Mouse (Mus musculus): ENCODE data around the gene Itsn1. TPM values are rescaled to one million over a fixed set of nuclear protein-coding genes. Genes with fewer than 3 reads are reported as not detected.

The Itsn1 gene
- total RNA-seq, 4 experiments from 2014 or later, result 50.2 to 64.1 (median 53.3) TPM

DNA sequence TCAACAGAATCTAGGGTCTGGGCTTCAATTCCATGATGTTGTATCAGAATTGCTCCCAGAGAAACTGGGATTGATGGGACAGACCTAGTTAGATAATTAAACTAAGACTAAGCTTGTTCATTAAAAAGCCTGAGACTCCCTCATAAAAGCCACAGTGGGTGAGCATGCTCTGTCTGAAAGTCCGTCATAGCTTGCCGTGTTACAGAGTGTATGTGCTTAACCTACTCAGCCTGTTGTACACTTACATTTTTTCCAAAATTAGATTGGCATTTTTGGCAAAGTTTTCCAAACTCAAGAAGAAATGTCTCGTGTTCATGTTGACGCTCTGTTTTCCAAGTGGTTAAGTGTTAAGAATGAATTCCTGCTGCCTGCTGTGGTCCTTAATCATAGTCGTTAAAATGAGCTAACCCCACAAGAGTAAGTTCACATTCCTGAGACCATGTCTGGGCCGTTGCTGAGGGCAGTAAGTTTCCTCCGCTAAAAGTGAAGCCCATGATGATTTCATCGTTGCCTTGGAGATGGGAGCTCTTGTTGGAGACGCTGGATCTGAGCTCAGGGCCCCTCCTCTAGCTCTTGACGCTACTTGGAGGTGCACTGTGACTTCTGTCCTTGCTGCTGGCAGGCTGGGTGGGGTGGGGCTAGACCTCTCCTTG lies 117.1 kb downstream of the Itsn1 start:
- DNase-seq (ENCODE audit: low spot score), result no peak

DNA sequence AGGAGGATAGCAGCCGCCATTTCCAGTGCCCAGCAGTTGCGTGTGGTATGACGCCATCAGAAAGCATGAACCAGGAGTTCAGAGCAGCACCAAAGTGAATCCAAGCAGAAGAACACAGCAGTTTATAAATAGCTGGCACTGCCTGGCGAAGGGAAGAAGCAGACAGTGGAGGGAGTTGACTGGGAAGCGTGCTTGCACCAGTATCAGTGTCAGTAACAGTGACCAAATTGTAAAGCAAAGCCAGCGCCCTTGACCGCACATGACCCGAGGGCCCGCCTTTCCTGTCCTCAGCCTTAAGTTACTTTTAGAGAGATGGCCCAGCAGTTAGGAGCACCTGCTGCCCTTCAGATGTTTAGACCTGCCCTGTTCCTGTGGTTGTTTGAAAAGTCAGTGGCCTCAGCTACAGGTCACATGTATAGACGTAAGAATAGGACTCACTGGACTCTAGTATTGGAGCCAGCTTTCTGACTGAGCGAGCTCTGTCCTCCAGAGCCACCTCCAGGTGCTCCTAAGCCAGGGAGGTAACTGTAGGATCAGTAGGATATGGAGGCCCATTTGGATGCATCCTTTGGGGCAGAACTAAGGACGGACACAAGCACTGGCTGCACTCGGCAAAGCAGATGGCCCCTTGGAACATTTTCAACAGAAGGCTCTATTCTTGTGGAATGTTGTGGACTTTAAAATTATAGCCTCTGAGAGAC lies 118.6 kb downstream of the Itsn1 start:
- DNase-seq (ENCODE audit: low spot score), result no peak

GRCm38 (mm10) chr16:91848505-91848904 lies 119.4 kb downstream of the Itsn1 start:
- DNase-seq (ENCODE audit: low spot score), result no peak

- no peak for DNase-seq (ENCODE audit: low spot score)
Measured at GRCm38 (mm10) chr16:91848906-91849603, 120.0 kb downstream of the Itsn1 start.

- DNase-seq (ENCODE audit: low spot score), result no peak
Measured at GRCm38 (mm10) chr16:91850175-91850574, 121.1 kb downstream of the Itsn1 start.

DNA sequence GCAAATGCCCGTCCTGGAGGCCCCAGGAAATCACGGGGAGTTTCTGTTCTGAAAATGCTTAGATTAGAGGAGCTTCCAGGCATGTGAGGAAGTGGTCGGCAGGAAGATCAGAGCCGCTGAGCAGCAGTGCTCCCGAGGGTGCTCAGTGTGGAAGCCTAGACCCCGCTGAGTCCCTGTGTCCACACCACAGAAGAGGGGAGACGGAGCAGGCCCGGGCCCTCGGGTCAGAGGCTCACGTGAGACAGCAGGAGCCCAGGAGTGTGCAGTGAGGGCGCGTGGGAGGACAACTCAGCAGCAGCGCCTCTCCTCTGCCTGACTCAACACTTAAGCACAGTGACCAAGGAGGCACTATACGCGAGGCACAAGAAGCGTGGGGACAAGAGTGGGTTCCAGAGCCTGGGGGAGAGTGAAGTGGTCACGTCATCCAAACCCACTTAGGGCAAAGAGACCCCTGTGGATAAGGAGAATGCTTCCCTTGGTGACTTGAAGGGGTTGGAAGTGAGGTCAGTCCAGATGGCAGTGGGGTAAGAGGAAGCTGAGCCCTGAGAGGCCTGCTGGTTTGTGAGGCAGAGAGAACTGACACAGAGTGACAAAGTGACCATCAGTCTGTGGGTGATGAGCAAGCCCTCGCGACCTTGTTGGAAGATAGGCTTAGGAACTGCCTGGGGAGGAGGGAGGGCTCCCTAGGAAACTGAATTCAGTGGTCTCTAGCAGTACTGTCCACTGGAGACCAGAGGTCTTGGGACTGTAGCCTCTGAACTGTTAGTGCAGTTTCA lies 122.6 kb downstream of the Itsn1 start:
- DNase-seq (ENCODE audit: low spot score), result no peak

GRCm38 (mm10) chr16:91852753-91853152 lies 123.7 kb downstream of the Itsn1 start:
- no peak for DNase-seq (ENCODE audit: low spot score)

DNA sequence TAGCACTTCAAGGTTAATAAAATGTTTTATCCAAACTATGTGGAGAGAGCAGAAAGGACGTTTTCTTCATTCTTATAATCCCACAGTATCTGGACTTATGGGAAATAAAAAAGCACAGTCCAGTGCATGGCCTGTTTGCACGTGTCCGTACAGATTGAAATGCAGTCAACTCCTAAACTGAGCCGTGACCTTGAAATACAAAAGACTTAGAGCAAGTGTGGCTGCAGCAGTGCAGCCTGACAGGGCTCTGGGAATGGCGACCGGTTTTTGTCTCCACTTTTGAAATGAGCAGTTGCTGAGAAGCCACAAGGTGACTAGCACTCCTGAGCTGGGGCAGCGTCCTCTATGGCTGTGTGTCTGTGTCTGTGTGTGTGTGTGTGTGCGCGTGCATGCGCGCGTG lies 124.1 kb downstream of the Itsn1 start:
- DNase-seq (ENCODE audit: low spot score), result no peak

DNA sequence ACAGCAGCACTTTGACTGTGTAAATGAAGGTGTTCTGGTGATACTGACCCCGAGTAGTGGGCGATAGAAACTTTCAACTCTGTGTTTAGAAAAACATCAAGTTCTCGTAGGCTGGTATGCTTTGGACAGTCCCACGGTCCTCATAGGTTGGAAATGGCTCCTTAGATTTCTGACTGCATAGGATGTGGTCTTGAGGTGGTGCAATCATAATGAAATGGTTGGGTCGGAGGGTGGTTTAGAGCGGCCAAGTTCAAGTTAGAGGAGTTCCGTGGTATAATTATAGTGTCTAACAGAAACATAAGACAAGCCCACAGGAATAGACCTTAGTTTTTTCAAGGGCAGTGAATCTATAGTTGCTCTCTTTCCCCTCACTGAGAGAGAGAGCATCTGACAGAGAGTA lies 129.6 kb downstream of the Itsn1 start:
- no peak for DNase-seq (ENCODE audit: low spot score)

DNA sequence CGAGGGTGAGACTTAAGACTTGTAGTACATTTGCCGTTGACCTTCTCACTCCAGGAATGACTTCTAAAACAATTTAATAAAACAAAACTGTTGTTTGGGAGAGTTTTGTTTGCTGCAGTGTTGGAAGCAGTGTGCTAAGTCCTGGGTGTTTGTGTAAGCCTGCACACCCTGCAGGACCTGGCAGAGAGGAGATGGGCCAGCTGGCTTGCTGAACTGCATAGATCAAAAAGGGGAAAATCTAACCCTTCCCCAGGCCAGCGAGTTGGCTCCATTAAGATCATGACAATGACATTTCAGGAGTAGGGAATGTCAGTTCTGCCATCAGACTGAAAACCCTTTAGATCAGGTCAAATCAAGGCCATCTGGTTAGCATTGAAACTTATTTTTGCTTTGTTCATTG lies 130.1 kb downstream of the Itsn1 start:
- DNase-seq (ENCODE audit: low spot score), result no peak

DNA sequence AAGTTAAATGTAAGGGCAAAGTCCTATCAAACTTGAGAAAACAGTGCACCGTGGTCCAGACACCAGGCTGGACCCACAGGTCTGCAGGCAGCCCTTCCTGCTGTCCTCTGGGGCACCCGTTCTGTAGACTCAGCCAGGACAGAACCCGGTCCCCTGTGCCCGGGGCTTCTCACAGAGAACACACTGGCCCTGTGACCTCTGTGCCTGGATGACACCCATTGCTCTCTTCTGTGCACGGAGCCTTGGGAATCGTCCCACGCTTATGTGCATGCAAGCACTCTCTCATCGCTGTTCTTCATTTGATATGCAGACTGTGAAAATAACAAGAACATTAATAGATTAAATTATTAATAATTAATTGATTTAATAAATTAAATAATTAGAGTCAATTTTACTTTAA lies 130.9 kb downstream of the Itsn1 start:
- DNase-seq (ENCODE audit: low spot score), result no peak

DNA sequence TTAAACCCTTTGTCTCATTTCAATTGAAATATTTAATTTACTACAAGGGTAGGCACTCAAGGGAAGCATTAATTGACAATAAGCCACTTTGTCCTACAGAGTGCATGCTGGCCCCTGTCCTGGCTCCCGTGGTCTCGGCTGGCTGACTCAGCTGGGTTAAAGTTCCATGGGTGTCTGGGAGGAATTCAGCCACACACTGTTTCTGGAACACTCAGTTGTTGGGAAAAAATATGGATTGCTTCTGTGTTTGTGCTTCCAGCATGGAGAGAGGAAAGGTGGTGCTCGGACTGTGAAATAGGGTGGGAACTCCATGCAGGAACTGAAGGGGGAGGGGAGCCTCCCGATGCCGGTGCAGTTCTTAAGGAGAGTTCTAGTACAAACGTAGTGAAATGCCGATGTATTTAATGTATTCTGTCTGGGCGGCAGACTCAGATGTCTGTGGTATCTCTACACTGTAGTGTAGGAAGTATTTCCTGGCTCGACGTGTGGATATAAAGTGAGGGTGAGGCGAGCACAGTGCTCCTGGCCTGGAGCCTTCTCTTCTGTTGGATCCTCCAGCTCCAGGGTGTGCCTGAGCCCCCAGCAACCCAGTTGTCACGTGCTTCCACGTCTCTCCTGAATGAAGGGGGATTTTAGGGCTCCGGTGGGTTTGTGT lies 131.5 kb downstream of the Itsn1 start:
- DNase-seq (ENCODE audit: low spot score), result no peak

GRCm38 (mm10) chr16:91861784-91862371 lies 132.8 kb downstream of the Itsn1 start:
- DNase-seq (ENCODE audit: low spot score), result no peak

GRCm38 (mm10) chr16:91862836-91863235 lies 133.8 kb downstream of the Itsn1 start:
- no peak for DNase-seq (ENCODE audit: low spot score)

- no peak for DNase-seq (ENCODE audit: low spot score)
Measured at GRCm38 (mm10) chr16:91864646-91865332, 135.7 kb downstream of the Itsn1 start.

DNA sequence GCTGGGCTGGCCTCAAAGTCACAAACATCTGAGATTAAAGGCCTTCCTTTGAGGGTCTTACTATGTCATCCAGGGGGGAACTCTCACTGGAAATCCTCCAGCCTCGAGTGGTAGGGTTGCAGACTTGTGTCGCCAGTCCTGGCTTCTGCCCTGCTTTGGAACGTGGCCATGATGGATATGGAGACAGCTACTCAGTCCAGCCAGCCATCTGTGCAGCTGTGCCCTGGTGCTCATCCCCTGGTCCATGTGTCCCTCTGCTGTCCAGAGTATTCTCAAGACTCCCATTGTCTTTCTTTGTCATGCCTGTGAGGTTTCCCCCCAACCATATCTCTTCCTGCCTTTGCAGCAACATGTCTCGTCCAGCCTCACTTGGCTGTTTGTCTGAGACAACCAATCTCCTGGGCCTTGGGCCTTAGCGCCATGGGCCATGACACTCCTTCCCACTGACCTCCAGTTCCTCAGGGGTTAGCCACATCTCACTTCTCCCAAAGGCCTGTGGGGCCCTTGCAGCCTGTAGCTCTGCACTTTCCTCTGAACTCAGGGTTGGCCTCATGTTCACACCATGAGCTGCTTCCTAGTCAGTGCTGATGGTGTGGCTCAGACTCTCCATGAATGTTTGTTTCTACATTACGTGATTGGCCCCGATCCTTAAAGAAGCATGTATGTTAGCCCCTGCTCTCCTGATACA lies 136.6 kb downstream of the Itsn1 start:
- no peak for DNase-seq (ENCODE audit: low spot score)

GRCm38 (mm10) chr16:91866258-91866634 lies 137.2 kb downstream of the Itsn1 start:
- DNase-seq (ENCODE audit: low spot score), result no peak

DNA sequence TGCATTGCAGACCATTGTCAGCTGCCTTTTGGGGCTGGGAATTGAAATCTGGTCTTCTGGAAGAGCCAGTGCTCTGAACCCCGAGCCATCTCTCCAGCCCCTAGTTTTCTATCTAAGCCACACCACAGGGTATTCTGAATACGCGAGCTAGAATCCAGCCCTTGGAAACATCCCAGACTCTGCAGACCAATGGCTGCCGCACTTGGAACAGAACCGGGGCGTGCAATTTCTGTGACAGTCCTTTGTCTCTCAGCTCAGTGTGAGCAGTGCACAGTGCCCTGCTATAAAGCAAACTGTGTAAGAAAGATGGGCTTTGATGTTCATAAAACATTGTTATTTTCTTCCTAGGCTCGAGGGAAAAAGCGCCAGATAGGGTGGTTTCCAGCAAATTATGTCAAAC lies 138.6 kb downstream of the Itsn1 start:
- DNase-seq (ENCODE audit: low spot score), result no peak

GRCm38 (mm10) chr16:91868943-91869911 lies 140.1 kb downstream of the Itsn1 start:
- DNase-seq (ENCODE audit: low spot score), result peak; percentile 68

Data from heart, adult 8-10 months (tissue).